Mouse (Mus musculus): ENCODE measurements around the gene Loxl3. TPM values are rescaled to one million over a fixed set of nuclear protein-coding genes. Genes with fewer than 3 reads are reported as not detected.
A peak's percentile ranks its signal among the peaks of the same experiment; 100 is the strongest.

Loxl3 gene
- polyA plus RNA-seq, 1 experiment: 3.1 TPM

GRCm38 (mm10) chr6:83031111-83031510 lies 2.9 kb upstream of the Loxl3 start:
- 92% methylated on average over 7 of the region's 7 CpGs for WGBS
- TF ChIP-seq CTCF (IDR thresholded peaks at IDR 0.05; ENCODE audit: extremely low read depth, insufficient read depth, insufficient read length, insufficient replicate concordance) (no peak), POLR2A (IDR thresholded peaks at IDR 0.05; ENCODE audit: low read depth, low read length) (no peak)
- Histone ChIP-seq H3K4me3 (ENCODE audit: extremely low read depth, insufficient read depth, insufficient read length) (no peak overlapping the region), H3K27ac (ENCODE audit: insufficient read depth, low read length) (no peak overlapping the region), H3K4me1 (ENCODE audit: control insufficient read depth, insufficient read depth, insufficient read length) (peaks cover 5% of the 10 kb centered on the region; the same call in 1 of the 2 replicates), H3K27me3 (ENCODE audit: control insufficient read depth, insufficient read depth, low read length) (no peaks in the 10 kb centered on the region), H3K36me3 (ENCODE audit: control insufficient read depth, insufficient read depth, low read length) (peaks cover 13% of the 10 kb centered on the region)
- DNase-seq (ENCODE audit: low read depth in 1 of 2, low spot score in 2 of 2): no peak

GRCm38 (mm10) chr6:83031921-83032590 lies 1.9 kb upstream of the Loxl3 start:
- 83% methylated on average over 18 of the region's 18 CpGs for WGBS
- peak overlapping the region; percentile 96 for H3K4me3 ChIP-seq (ENCODE audit: extremely low read depth, insufficient read depth, insufficient read length)
- H3K36me3 ChIP-seq (ENCODE audit: control insufficient read depth, insufficient read depth, low read length): peaks cover 13% of the 10 kb centered on the region
- TF ChIP-seq CTCF (IDR thresholded peaks at IDR 0.05; ENCODE audit: extremely low read depth, insufficient read depth, insufficient read length, insufficient replicate concordance) (no peak), POLR2A (IDR thresholded peaks at IDR 0.05; ENCODE audit: low read depth, low read length) (no peak)
- no peak overlapping the region for H3K27ac ChIP-seq (ENCODE audit: insufficient read depth, low read length)
- H3K4me1 ChIP-seq (ENCODE audit: control insufficient read depth, insufficient read depth, insufficient read length): peaks cover 5% of the 10 kb centered on the region; the same call in 1 of the 2 replicates
- H3K27me3 ChIP-seq (ENCODE audit: control insufficient read depth, insufficient read depth, low read length): no peaks in the 10 kb centered on the region
- no peak for DNase-seq (ENCODE audit: low read depth in 1 of 2, low spot score in 2 of 2)

GRCm38 (mm10) chr6:83032769-83033191 lies 1.2 kb upstream of the Loxl3 start:
- peaks cover 4% of the 10 kb centered on the region; the same call in 1 of the 2 replicates for H3K4me1 ChIP-seq (ENCODE audit: control insufficient read depth, insufficient read depth, insufficient read length)
- peaks cover 13% of the 10 kb centered on the region for H3K36me3 ChIP-seq (ENCODE audit: control insufficient read depth, insufficient read depth, low read length)
- DNase-seq (ENCODE audit: low read depth in 1 of 2, low spot score in 2 of 2): peak in 1 of 2 experiments; percentile 54
- H3K27me3 ChIP-seq (ENCODE audit: control insufficient read depth, insufficient read depth, low read length): no peaks in the 10 kb centered on the region
- under 1% methylated on average over 31 of the region's 31 CpGs for whole genome bisulfite sequencing
- H3K27ac ChIP-seq (ENCODE audit: insufficient read depth, low read length): peak overlapping the region; percentile 83
- peak; percentile 3; the same call in 1 of the 2 replicates for TF ChIP-seq CTCF (IDR thresholded peaks at IDR 0.05; ENCODE audit: extremely low read depth, insufficient read depth, insufficient read length, insufficient replicate concordance)
- TF ChIP-seq POLR2A (IDR thresholded peaks at IDR 0.05; ENCODE audit: low read depth, low read length): no peak
- peak overlapping the region; percentile 96 for H3K4me3 ChIP-seq (ENCODE audit: extremely low read depth, insufficient read depth, insufficient read length)

GRCm38 (mm10) chr6:83034463-83035055 lies 586 bp downstream of the Loxl3 start:
- no peak overlapping the region for H3K27ac ChIP-seq (ENCODE audit: insufficient read depth, low read length)
- H3K27me3 ChIP-seq (ENCODE audit: control insufficient read depth, insufficient read depth, low read length): no peaks in the 10 kb centered on the region
- no peak overlapping the region for H3K4me3 ChIP-seq (ENCODE audit: extremely low read depth, insufficient read depth, insufficient read length)
- peaks cover 13% of the 10 kb centered on the region for H3K36me3 ChIP-seq (ENCODE audit: control insufficient read depth, insufficient read depth, low read length)
- 92% methylated on average over 5 of the region's 5 CpGs for WGBS
- no peak for TF ChIP-seq POLR2A (IDR thresholded peaks at IDR 0.05; ENCODE audit: low read depth, low read length)
- no peak for TF ChIP-seq CTCF (IDR thresholded peaks at IDR 0.05; ENCODE audit: extremely low read depth, insufficient read depth, insufficient read length, insufficient replicate concordance)
- H3K4me1 ChIP-seq (ENCODE audit: control insufficient read depth, insufficient read depth, insufficient read length): peaks cover 7% of the 10 kb centered on the region; the same call in 1 of the 2 replicates
- DNase-seq (ENCODE audit: low read depth in 1 of 2, low spot score in 2 of 2): no peak

GRCm38 (mm10) chr6:83037188-83037587 lies 3.2 kb downstream of the Loxl3 start:
- H3K4me3 ChIP-seq (ENCODE audit: extremely low read depth, insufficient read depth, insufficient read length): no peak overlapping the region
- H3K27me3 ChIP-seq (ENCODE audit: control insufficient read depth, insufficient read depth, low read length): no peaks in the 10 kb centered on the region
- DNase-seq (ENCODE audit: low read depth in 1 of 2, low spot score in 2 of 2): no peak
- H3K27ac ChIP-seq (ENCODE audit: insufficient read depth, low read length): no peak overlapping the region
- WGBS: 95% methylated on average over 8 of the region's 8 CpGs
- H3K4me1 ChIP-seq (ENCODE audit: control insufficient read depth, insufficient read depth, insufficient read length): peaks cover 7% of the 10 kb centered on the region; the same call in 1 of the 2 replicates
- TF ChIP-seq POLR2A (IDR thresholded peaks at IDR 0.05; ENCODE audit: low read depth, low read length): no peak
- no peak for TF ChIP-seq CTCF (IDR thresholded peaks at IDR 0.05; ENCODE audit: extremely low read depth, insufficient read depth, insufficient read length, insufficient replicate concordance)
- H3K36me3 ChIP-seq (ENCODE audit: control insufficient read depth, insufficient read depth, low read length): peaks cover under 1% of the 10 kb centered on the region; the same call in 1 of the 2 replicates

GRCm38 (mm10) chr6:83038496-83039012 lies 4.6 kb downstream of the Loxl3 start:
- no peaks in the 10 kb centered on the region for H3K36me3 ChIP-seq (ENCODE audit: control insufficient read depth, insufficient read depth, low read length)
- no peaks in the 10 kb centered on the region for H3K27me3 ChIP-seq (ENCODE audit: control insufficient read depth, insufficient read depth, low read length)
- H3K27ac ChIP-seq (ENCODE audit: insufficient read depth, low read length): peak overlapping the region; percentile 85
- H3K4me3 ChIP-seq (ENCODE audit: extremely low read depth, insufficient read depth, insufficient read length): peak overlapping the region; percentile 51
- H3K4me1 ChIP-seq (ENCODE audit: control insufficient read depth, insufficient read depth, insufficient read length): peaks cover 7% of the 10 kb centered on the region; the same call in 1 of the 2 replicates
- peak; percentile 81 to 94 for DNase-seq (ENCODE audit: low read depth in 1 of 2, low spot score in 2 of 2)
- 23% methylated on average over 24 of the region's 24 CpGs for WGBS
- TF ChIP-seq POLR2A (IDR thresholded peaks at IDR 0.05; ENCODE audit: low read depth, low read length) (no peak), CTCF (IDR thresholded peaks at IDR 0.05; ENCODE audit: extremely low read depth, insufficient read depth, insufficient read length, insufficient replicate concordance) (no peak)
